Mouse (Mus musculus) C2C12 (cell line): ENCODE data around the gene Hcar1. TPM values are rescaled to one million over a fixed set of nuclear protein-coding genes. Genes with fewer than 3 reads are reported as not detected.
A peak's percentile ranks its signal among the peaks of the same experiment; 100 is the strongest.

Source experiments
- H3K27me3 ChIP-seq: one replicate; pipeline ENCODE4 v1.6.1; 2011; ENCODE audit not compliant: control insufficient read depth, insufficient read depth, insufficient read length
- H3K36me3 ChIP-seq: one replicate; pipeline ENCODE4 v1.6.1; 2011; ENCODE audit not compliant: control insufficient read depth, insufficient read depth
- H3K4me3 ChIP-seq: one replicate; pipeline ENCODE4 v1.5.1; 2011; ENCODE audit warnings: mild to moderate bottlenecking, control low read depth; ENCODE audit not compliant: poor library complexity, insufficient read depth, severe bottlenecking
- H3K79me2 ChIP-seq: one replicate; pipeline ENCODE4 v1.6.1; 2011; ENCODE audit not compliant: control insufficient read depth, insufficient read depth
- H3K79me3 ChIP-seq: one replicate; pipeline ENCODE4 v1.6.1; 2011; ENCODE audit warnings: low read depth, control low read depth
- H3ac ChIP-seq: one replicate; pipeline ENCODE3; 2011; ENCODE audit warnings: low read depth; ENCODE audit not compliant: control insufficient read depth, insufficient read length
- CEBPB ChIP-seq: IDR thresholded peaks from one replicate; pipeline ENCODE4 v1.6.1; 2011; ENCODE audit warnings: low read depth, mild to moderate bottlenecking, control low read depth, moderate library complexity
- CTCF ChIP-seq: IDR thresholded peaks from one replicate; pipeline ENCODE4 v1.5.1; 2011; ENCODE audit not compliant: control insufficient read depth, insufficient read depth, insufficient read length
- FOSL1 ChIP-seq: IDR thresholded peaks from one replicate; pipeline ENCODE4 v1.8.0; 2011; ENCODE audit warnings: mild to moderate bottlenecking, low read length; ENCODE audit not compliant: poor library complexity, insufficient read depth, severe bottlenecking
- MAX ChIP-seq: IDR thresholded peaks from one replicate; pipeline ENCODE4 v1.6.1; 2011; ENCODE audit warnings: mild to moderate bottlenecking, control low read depth
- MYOD1 ChIP-seq: IDR thresholded peaks from one replicate; pipeline ENCODE4 v1.6.1; 2011; ENCODE audit warnings: low read depth; ENCODE audit not compliant: control insufficient read depth, insufficient read length
- MYOG ChIP-seq: IDR thresholded peaks from one replicate; pipeline ENCODE4 v1.6.1; 2011; ENCODE audit not compliant: control insufficient read depth, insufficient read length; ENCODE audit errors: extremely low read depth
- USF1 ChIP-seq: IDR thresholded peaks from one replicate; pipeline ENCODE4 v1.6.1; 2011; ENCODE audit warnings: low read depth, mild to moderate bottlenecking, control low read depth, moderate library complexity
- polyA plus RNA-seq: library from polyadenylated mRNA; unstranded; fragments of >200 nt; fragmentation: generic; extraction: Trizol; gene quantifications from one replicate; pipeline ENCODE4 v1.2.1, GENCODE M21; 2012; ENCODE audit warnings: missing spikeins

The Hcar1 gene
- polyA plus RNA-seq, 1 experiment, result 0.02 TPM

- Histone ChIP-seq H3K79me2 (no peaks in the 10 kb centered on the region), H3ac (no peak overlapping the region), H3K79me3 (no peaks in the 10 kb centered on the region), H3K4me3 (no peak overlapping the region), H3K36me3 (no peaks in the 10 kb centered on the region), H3K27me3 (no peaks in the 10 kb centered on the region)
- TF ChIP-seq MYOG (no peak), CTCF (no peak), USF1 (no peak), MAX (no peak), FOSL1 (no peak), MYOD1 (no peak), CEBPB (no peak)
Measured at GRCm38 (mm10) chr5:123880778-123881177, 958 bp upstream of the Hcar1 start.

DNA sequence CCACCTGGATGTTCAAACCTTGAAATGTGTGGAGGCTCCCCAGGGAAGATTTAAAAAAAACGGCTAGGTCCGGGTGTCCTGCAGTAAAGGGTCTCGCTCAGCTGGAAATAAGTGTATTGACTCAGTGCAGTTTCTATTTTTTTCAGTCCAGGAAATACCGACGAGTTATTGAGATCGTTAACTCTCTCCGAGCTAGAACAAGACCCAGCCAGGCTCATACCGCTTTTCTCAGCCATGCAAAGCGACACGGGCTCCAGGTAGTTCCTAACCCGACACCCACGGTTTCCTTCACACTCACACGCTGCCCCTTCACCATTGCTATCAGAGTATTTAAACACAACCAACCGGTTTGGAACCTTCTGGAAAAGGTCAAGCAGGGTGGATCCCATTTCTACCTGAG, 1.8 kb downstream of the Hcar1 start:
- Histone ChIP-seq H3ac (no peak overlapping the region), H3K4me3 (no peak overlapping the region), H3K36me3 (no peaks in the 10 kb centered on the region), H3K79me3 (no peaks in the 10 kb centered on the region), H3K27me3 (no peaks in the 10 kb centered on the region), H3K79me2 (no peaks in the 10 kb centered on the region)
- TF ChIP-seq CEBPB, result no peak
- no peak for TF ChIP-seq USF1
- no peak for TF ChIP-seq MAX

- Histone ChIP-seq H3K27me3 (no peaks in the 10 kb centered on the region), H3K79me2 (no peaks in the 10 kb centered on the region), H3K79me3 (no peaks in the 10 kb centered on the region), H3ac (no peak overlapping the region), H3K36me3 (no peaks in the 10 kb centered on the region), H3K4me3 (no peak overlapping the region)
- TF ChIP-seq MAX (no peak), MYOG (no peak), CTCF (no peak), CEBPB (no peak), MYOD1 (no peak), USF1 (no peak), FOSL1 (no peak)
Measured at GRCm38 (mm10) chr5:123874177-123874576, 5.6 kb downstream of the Hcar1 start.

DNA sequence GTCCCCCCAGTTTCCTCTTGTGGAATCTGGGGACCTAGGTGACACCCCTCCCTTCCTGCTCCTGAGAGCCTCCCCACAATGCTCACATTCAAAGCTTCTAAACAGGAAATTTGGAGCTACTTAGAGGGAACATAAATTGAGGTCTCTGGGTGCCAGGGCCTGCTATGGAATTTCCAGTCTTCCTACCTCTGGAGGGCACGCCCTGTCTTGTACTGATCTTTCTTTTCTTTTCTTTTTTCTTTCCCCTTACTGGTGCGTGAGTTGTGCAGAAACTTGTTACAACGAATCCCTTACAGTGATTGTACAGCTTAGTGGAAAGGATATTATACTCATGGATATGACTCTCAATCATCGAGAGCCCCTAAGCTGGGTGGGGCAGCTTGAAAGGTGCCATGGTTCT, 10.2 kb downstream of the Hcar1 start:
- Histone ChIP-seq H3K4me3 (no peak overlapping the region), H3ac (no peak overlapping the region), H3K79me3 (no peaks in the 10 kb centered on the region), H3K36me3 (no peaks in the 10 kb centered on the region), H3K79me2 (no peaks in the 10 kb centered on the region), H3K27me3 (no peaks in the 10 kb centered on the region)
- TF ChIP-seq MYOG, result no peak
- TF ChIP-seq USF1, result no peak
- TF ChIP-seq CEBPB, result no peak
- no peak for TF ChIP-seq CTCF
- no peak for TF ChIP-seq MYOD1
- no peak for TF ChIP-seq MAX
- TF ChIP-seq FOSL1, result no peak

DNA sequence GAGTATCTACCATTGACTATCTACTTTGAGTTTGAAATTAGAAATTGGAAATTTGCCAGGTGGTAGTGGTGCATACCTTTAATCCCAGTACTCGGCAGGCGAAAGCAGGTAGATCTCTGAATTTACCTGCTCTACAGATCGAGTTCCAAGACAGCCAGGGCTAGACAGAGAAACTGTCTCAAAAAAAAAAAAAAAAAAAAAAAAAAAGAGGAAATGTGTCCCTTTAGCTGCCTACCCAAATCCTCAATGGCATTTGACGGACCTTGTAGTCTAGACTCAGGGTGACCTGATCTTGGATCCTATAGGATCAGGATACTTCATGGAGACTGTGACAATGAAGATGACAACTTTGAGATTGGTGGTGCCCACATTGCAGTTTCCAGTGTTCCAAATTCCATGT, 13.4 kb downstream of the Hcar1 start:
- H3K79me2 ChIP-seq, result no peaks in the 10 kb centered on the region
- H3K27me3 ChIP-seq, result no peaks in the 10 kb centered on the region
- no peak overlapping the region for H3K4me3 ChIP-seq
- no peak for TF ChIP-seq USF1
- no peak for TF ChIP-seq FOSL1
- TF ChIP-seq MAX, result no peak
- TF ChIP-seq MYOD1, result no peak
- no peak for TF ChIP-seq CTCF
- no peak for TF ChIP-seq MYOG
- no peak for TF ChIP-seq CEBPB
- H3K36me3 ChIP-seq, result no peaks in the 10 kb centered on the region
- no peak overlapping the region for H3ac ChIP-seq
- H3K79me3 ChIP-seq, result no peaks in the 10 kb centered on the region

DNA sequence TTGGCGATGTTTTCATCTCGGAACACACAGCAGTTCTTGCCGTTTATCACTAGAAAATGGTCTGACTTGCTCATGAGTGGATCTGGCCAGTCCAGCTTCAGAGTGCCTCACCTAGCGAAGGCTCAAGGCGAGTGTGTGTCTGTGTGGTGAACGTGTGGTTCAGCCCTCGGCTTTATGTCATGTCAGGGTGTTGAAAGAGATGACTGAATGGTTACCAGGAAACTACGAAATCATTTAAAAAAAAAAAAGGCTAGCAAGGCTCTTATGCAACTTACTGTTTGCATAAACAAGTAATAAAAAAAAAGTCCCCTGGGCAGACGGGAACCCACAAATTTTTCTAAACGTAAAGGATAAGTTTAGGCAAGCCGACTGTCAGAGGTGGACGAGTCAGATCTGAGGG, 14.5 kb downstream of the Hcar1 start, which contains the start of gene Hcar2:
Gene Hcar2 (minus strand): TSS at position 135 of the 400 bp plus-strand sequence.
- peak; percentile 3 for TF ChIP-seq CEBPB
- no peak for TF ChIP-seq FOSL1
- Histone ChIP-seq H3K79me3 (no peaks in the 10 kb centered on the region), H3K27me3 (no peaks in the 10 kb centered on the region), H3K36me3 (no peaks in the 10 kb centered on the region), H3ac (no peak within 1 kb of the TSS), H3K79me2 (no peaks in the 10 kb centered on the region), H3K4me3 (no peak within 1 kb of the TSS)
